Comparison of ENCODE assay signal across 10 mouse cellular contexts in the genomic region with DNA sequence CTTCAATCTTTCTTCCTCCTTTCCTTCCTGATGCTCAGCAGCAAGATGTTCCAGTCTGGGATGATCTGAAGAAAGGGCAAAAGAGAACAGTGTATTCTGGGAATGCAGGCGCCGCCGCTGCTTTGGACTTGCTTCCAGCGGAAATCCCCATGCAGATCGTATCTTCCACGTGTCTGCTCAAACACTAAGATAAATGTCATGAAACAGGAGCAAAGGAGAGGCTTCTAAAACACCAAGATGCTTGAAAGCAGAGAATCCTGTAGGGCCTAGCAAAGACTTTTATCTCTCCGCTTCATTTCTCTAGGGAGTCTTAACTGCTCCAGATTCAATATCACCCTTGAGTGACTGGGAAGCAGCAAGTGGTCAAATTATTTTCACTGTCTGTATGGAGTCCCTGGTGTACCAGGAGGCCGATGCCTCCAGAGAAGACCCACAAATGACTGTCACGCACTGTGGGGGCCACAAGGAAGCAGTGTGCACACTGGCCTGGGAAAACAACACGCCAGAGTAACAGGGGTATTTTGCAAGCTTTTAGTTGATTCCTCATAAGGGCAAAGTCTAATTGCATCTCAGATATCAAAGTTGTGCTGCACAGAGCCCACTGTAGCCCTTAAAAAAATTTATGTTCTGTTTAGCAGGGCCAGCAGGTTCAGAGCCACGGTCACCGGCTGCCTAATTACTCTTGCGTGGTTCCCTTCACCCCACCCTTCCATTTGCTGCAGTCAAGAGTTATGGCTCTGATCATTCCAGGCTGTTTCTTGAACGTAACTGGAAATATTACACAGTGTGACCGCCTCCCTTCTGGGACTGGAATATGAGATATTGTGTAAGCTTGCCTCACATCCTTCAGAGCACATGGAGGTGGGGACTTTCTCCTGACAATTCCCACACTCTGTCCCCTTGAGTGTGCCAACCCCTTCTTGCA.
A peak's percentile ranks its signal among the peaks of the same experiment; 100 is the strongest.
DNase-seq lines count a peak whose midpoint lies in the region; TF ChIP-seq lines count a peak whose summit lies in the region.
"Had no signal": no experiment of that assay in that cellular context is flagged by ENCODE, and none has a peak within 500 bp of the region (broad histone marks: within the 10 kb centered on the region; RNA-seq: fewer than 3 reads in every experiment).

No protein-coding gene starts in this region.

- H3K27ac ChIP-seq in layer of hippocampus, adult 2 months: peak overlapping the region; percentile 57
- H3K27ac ChIP-seq: heart, embryonic 15.5 days; liver, embryonic 13.5 days had no signal

- H3K4me3 ChIP-seq in layer of hippocampus, adult 2 months: no peak overlapping the region
- H3K4me3 ChIP-seq: heart, embryonic 15.5 days; liver, embryonic 13.5 days had no signal

- DNase-seq in layer of hippocampus, adult 2 months (ENCODE audit: low spot score in 2 of 2): no peak
- DNase-seq in layer of hippocampus, postnatal 36 days: no peak
- peak; percentile 49 for DNase-seq in fibroblast of lung, adult 2 months (ENCODE audit: low read depth)
- DNase-seq in kidney, adult 18-20 months: peak; percentile 10
- peak; percentile 56 for DNase-seq in lung, postnatal 36 days
- DNase-seq in ovary, postnatal 14 days (ENCODE audit: low spot score): no peak
- no peak for DNase-seq in cerebellum, postnatal 36 days
- DNase-seq in cerebellum, postnatal 10 days: no peak
- DNase-seq: liver, embryonic 13.5 days had no signal

- TF ChIP-seq CTCF in layer of hippocampus, adult 2 months (conservative IDR thresholded peaks at IDR 0.05): no peak

Comparison
In these comparisons a context has a peak if more than half of its experiments do, and no peak if none do; other contexts are left out.
1. DNase-seq: peak in fibroblast of lung, adult 2 months (single experiment), kidney, adult 18-20 months (single experiment) and lung, postnatal 36 days (single experiment); none in layer of hippocampus, adult 2 months (0 of 2), layer of hippocampus, postnatal 36 days (0 of 2), ovary, postnatal 14 days (single experiment), cerebellum, postnatal 36 days (0 of 2) and cerebellum, postnatal 10 days (0 of 2).